Mouse (Mus musculus) lung, postnatal 0 days (tissue): ENCODE measurements around the gene Ctu1.

ENCODE experiments used
- CTCF ChIP-seq: IDR thresholded peaks from 2 replicates; pipeline ENCODE4 v1.5.1; 2016; ENCODE audit warnings: antibody characterized with exemption, mild to moderate bottlenecking
- EP300 ChIP-seq: IDR thresholded peaks from 2 replicates; pipeline ENCODE4 v1.6.1; 2016; ENCODE audit warnings: antibody characterized with exemption, mild to moderate bottlenecking, control low read depth

DNA sequence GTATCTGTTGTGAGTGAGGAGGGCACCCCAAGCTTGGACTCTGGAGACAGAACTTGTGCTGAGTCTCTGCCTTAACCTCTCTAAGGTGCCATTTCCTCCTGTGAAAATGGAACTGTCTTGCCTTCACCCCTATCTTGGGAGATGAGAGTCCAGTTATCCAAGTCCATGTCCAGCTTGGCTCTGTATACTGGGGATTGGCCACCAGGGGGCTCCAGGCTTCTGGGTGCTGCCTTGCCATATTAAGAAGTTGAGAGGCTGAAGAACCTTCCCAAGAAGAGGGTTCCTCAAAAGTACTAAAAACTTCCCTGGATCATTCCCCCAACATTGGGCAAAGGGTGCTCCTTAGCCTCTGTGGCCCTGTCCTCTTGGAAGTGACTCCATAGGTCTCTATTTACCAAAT, 6.7 kb downstream of the Ctu1 start:
- TF ChIP-seq CTCF (peak; percentile 75), EP300 (no peak)
